Comparison of ENCODE assay signal across 8 mouse cellular contexts in genomic region chr8:104101415-104101814, GRCm38 (mm10). TPM values are rescaled to one million over a fixed set of nuclear protein-coding genes. Genes with fewer than 3 reads are reported as not detected.
DNase-seq lines count a peak whose midpoint lies in the region; ATAC-seq lines count a peak whose summit lies in the region.

Gene Cdh5 (plus strand): TSS chr8:104101625.

- H3K4me2 ChIP-seq in intestine, embryonic 16.5 days (ENCODE audit: low read depth, low read length), result no peak within 1 kb of the TSS
- no peak within 1 kb of the TSS for H3K4me2 ChIP-seq in neural tube, embryonic 12.5 days (replicated peaks)

- no peak for DNase-seq in left cerebral cortex, adult 18-20 months (ENCODE audit: low spot score in 2 of 2)
- DNase-seq in left cerebral cortex, adult 11 months (ENCODE audit: low spot score), result no peak
- DNase-seq in heart, adult 11 months, result peak; percentile 99
- DNase-seq in liver, result peak; percentile 19
- DNase-seq in cerebellum, adult 18-20 months, result no peak

- H3K36me3 ChIP-seq in intestine, embryonic 16.5 days (ENCODE audit: control insufficient read depth, insufficient read depth, low read length), result no peaks in the 10 kb centered on the region
- H3K36me3 ChIP-seq in neural tube, embryonic 12.5 days, result no peaks in the 10 kb centered on the region

- no peaks in the 10 kb centered on the region for H3K27me3 ChIP-seq in intestine, embryonic 16.5 days (replicated peaks; ENCODE audit: control insufficient read depth, insufficient read depth, low read length)
- no peaks in the 10 kb centered on the region for H3K27me3 ChIP-seq in neural tube, embryonic 12.5 days (replicated peaks)

- WGBS in intestine, embryonic 16.5 days, result 58% methylated on average over 8 of the region's 8 CpGs
- WGBS in neural tube, embryonic 12.5 days, result 71% methylated on average over 8 of the region's 8 CpGs

- peak within 1 kb of the TSS; percentile 43; the same call in 1 of the 2 replicates for H3K9ac ChIP-seq in intestine, embryonic 16.5 days (ENCODE audit: low read depth, low read length)
- H3K9ac ChIP-seq in neural tube, embryonic 12.5 days, result no peak within 1 kb of the TSS

- peaks cover 4% of the 10 kb centered on the region for H3K4me1 ChIP-seq in intestine, embryonic 16.5 days (ENCODE audit: control insufficient read depth, insufficient read depth, low read length)
- no peaks in the 10 kb centered on the region; the same call in 1 of the 2 replicates for H3K4me1 ChIP-seq in neural tube, embryonic 12.5 days

- ATAC-seq in intestine, embryonic 16.5 days, result peak; percentile 54
- no peak for ATAC-seq in neural tube, embryonic 12.5 days (ENCODE audit: low FRiP score, low read depth)
- ATAC-seq in erythroid progenitor cell, adult 5-6 weeks (replicated peaks; ENCODE audit: low FRiP score, poor library complexity, severe bottlenecking), result no peak

- H3K27ac ChIP-seq in intestine, embryonic 16.5 days (ENCODE audit: low read length), result peak within 1 kb of the TSS; percentile 25; the same call in 1 of the 2 replicates
- H3K27ac ChIP-seq in neural tube, embryonic 12.5 days, result no peak within 1 kb of the TSS

- no peaks in the 10 kb centered on the region for H3K9me3 ChIP-seq in intestine, embryonic 16.5 days (ENCODE audit: control insufficient read depth, low read length)
- no peaks in the 10 kb centered on the region for H3K9me3 ChIP-seq in neural tube, embryonic 12.5 days

- peak within 1 kb of the TSS; percentile 19 for H3K4me3 ChIP-seq in intestine, embryonic 16.5 days (ENCODE audit: low read length)
- H3K4me3 ChIP-seq in neural tube, embryonic 12.5 days, result no peak within 1 kb of the TSS

RNA-seq across cellular contexts. Expression of gene Cdh5, which starts in this region (rescaled TPM):
- total RNA-seq in left cerebral cortex, adult 18-20 months (2021), result 10 to 100 TPM; 10.7 to 12.4 TPM
- 17.8 and 19.7 TPM in 2 replicates for polyA plus RNA-seq in intestine, embryonic 16.5 days (2015; fragmentation: Nextera tagmentation; extraction: Ambion mirVana)
- polyA plus RNA-seq in neural tube, embryonic 12.5 days (2016; fragmentation: Nextera tagmentation; extraction: Ambion mirVana), result 14.5 and 17.1 TPM in 2 replicates
- total RNA-seq in erythroid progenitor cell, adult 5-6 weeks (2015; ENCODE audit: low replicate concordance), result not detected in 2 replicates
- total RNA-seq in erythroid progenitor cell, adult 5-6 weeks (2017; ENCODE audit: low replicate concordance), result not detected in 2 replicates

Comparison
In these comparisons a context has a peak if more than half of its experiments do, and no peak if none do; other contexts are left out.
1. RNA of gene Cdh5 (total RNA-seq): 10.7 to 12.4 TPM in left cerebral cortex, adult 18-20 months; not detected in erythroid progenitor cell, adult 5-6 weeks; every median in the first group is over 10 times any median in the second.
2. DNase-seq: peak in heart, adult 11 months (single experiment) and liver (single experiment); none in left cerebral cortex, adult 18-20 months (0 of 2), left cerebral cortex, adult 11 months (single experiment) and cerebellum, adult 18-20 months (0 of 2).